ENCODE assay signal across 25 mouse cellular contexts in genomic region chr10:57324226-57324625, GRCm38 (mm10).
DNase-seq lines count a peak whose midpoint lies in the region; ATAC-seq and TF ChIP-seq lines count a peak whose summit lies in the region.
"Had no signal": no experiment of that assay in that cellular context is flagged by ENCODE, and none has a peak within 500 bp of the region (broad histone marks: within the 10 kb centered on the region; RNA-seq: fewer than 3 reads in every experiment).

No protein-coding gene starts in this region.

- no peak for TF ChIP-seq CTCF in brain, embryonic 14.5 days (IDR thresholded peaks at IDR 0.05; ENCODE audit: borderline replicate concordance, extremely low read depth, insufficient read depth, insufficient read length)

- H3K36me3 ChIP-seq in forebrain, embryonic 14.5 days (ENCODE audit: control insufficient read depth, insufficient read depth, low read length), result no peaks in the 10 kb centered on the region
- H3K36me3 ChIP-seq in forebrain, embryonic 11.5 days (ENCODE audit: control insufficient read depth, insufficient read depth, low read length), result no peaks in the 10 kb centered on the region
- H3K36me3 ChIP-seq: embryonic facial prominence, embryonic 13.5 days; embryonic facial prominence, embryonic 15.5 days; forebrain, embryonic 10.5 days; G1E had no signal

- DNase-seq in cerebellum, postnatal 10 days, result peak; percentile 37 to 42
- DNase-seq in cerebellum, postnatal 36 days, result no peak
- peak; percentile 61 for DNase-seq in forebrain, embryonic 14.5 days (ENCODE audit: low spot score)
- no peak for DNase-seq in forebrain, embryonic 11.5 days (ENCODE audit: low spot score)
- peak; percentile 55 for DNase-seq in brain, embryonic 14.5 days (ENCODE audit: low read depth)
- DNase-seq: adrenal gland, adult 8-10 months; adrenal gland, postnatal 14 days; adrenal gland, postnatal 36 days; B cell, adult 2 months; cerebellum, adult 11 months; cerebellum, adult 18-20 months; cerebellum, adult 8-10 months; cerebellum, postnatal 25 days; embryo, embryonic 11 days had no signal

- H3K4me3 ChIP-seq in forebrain, embryonic 14.5 days (ENCODE audit: low read depth, low read length), result no peak overlapping the region
- no peak overlapping the region for H3K4me3 ChIP-seq in forebrain, embryonic 11.5 days (ENCODE audit: low read depth, low read length)
- H3K4me3 ChIP-seq: embryonic facial prominence, embryonic 13.5 days; embryonic facial prominence, embryonic 15.5 days; erythroblast, embryonic 14.5 days; forebrain, embryonic 10.5 days; forebrain, embryonic 13.5 days had no signal

- no peak overlapping the region for H3K27ac ChIP-seq in forebrain, embryonic 14.5 days (ENCODE audit: low read depth, low read length)
- no peak overlapping the region for H3K27ac ChIP-seq in forebrain, embryonic 11.5 days (ENCODE audit: low read depth, low read length)
- H3K27ac ChIP-seq: embryonic facial prominence, embryonic 13.5 days; embryonic facial prominence, embryonic 15.5 days; forebrain, embryonic 10.5 days; forebrain, embryonic 13.5 days had no signal

- no peaks in the 10 kb centered on the region for H3K27me3 ChIP-seq in forebrain, embryonic 14.5 days (replicated peaks; ENCODE audit: control insufficient read depth, insufficient read depth, low read length)
- no peaks in the 10 kb centered on the region for H3K27me3 ChIP-seq in forebrain, embryonic 11.5 days (ENCODE audit: control insufficient read depth, insufficient read depth, low read length)
- H3K27me3 ChIP-seq: CH12.LX; embryonic facial prominence, embryonic 13.5 days; embryonic facial prominence, embryonic 15.5 days; forebrain, embryonic 13.5 days had no signal

- no peak overlapping the region for H3K9ac ChIP-seq in forebrain, embryonic 14.5 days (ENCODE audit: low read length)
- no peak overlapping the region for H3K9ac ChIP-seq in forebrain, embryonic 11.5 days (ENCODE audit: low read length)
- H3K9ac ChIP-seq: embryonic facial prominence, embryonic 13.5 days; embryonic facial prominence, embryonic 15.5 days; forebrain, embryonic 13.5 days had no signal

- H3K4me2 ChIP-seq in forebrain, embryonic 14.5 days (ENCODE audit: low read length), result no peak overlapping the region
- H3K4me2 ChIP-seq in forebrain, embryonic 11.5 days (ENCODE audit: low read depth, low read length, severe bottlenecking), result no peak overlapping the region
- H3K4me2 ChIP-seq: embryonic facial prominence, embryonic 13.5 days; embryonic facial prominence, embryonic 15.5 days; forebrain, embryonic 13.5 days had no signal

- H3K4me1 ChIP-seq in forebrain, embryonic 14.5 days (ENCODE audit: control insufficient read depth, insufficient read depth, low read length), result no peaks in the 10 kb centered on the region
- no peaks in the 10 kb centered on the region for H3K4me1 ChIP-seq in forebrain, embryonic 11.5 days (replicated peaks; ENCODE audit: control insufficient read depth, insufficient read depth, low read length)
- H3K4me1 ChIP-seq: embryonic facial prominence, embryonic 13.5 days; embryonic facial prominence, embryonic 15.5 days; forebrain, embryonic 10.5 days; forebrain, embryonic 13.5 days had no signal

- ATAC-seq in forebrain, embryonic 14.5 days, result no peak
- no peak for ATAC-seq in forebrain, embryonic 11.5 days (replicated peaks; ENCODE audit: low FRiP score)
- ATAC-seq: activated CD4-positive, CD25-positive, alpha-beta regulatory T cell, adult 4 months; CD4-positive, CD25-positive, alpha-beta regulatory T cell, adult 4 months; forebrain, embryonic 13.5 days; forebrain, embryonic 16.5 days; Patski had no signal

- no peaks in the 10 kb centered on the region for H3K9me3 ChIP-seq in forebrain, embryonic 14.5 days (replicated peaks; ENCODE audit: control insufficient read depth, low read length)
- no peaks in the 10 kb centered on the region for H3K9me3 ChIP-seq in forebrain, embryonic 11.5 days (ENCODE audit: control insufficient read depth, low read length)
- H3K9me3 ChIP-seq: embryonic facial prominence, embryonic 13.5 days; embryonic facial prominence, embryonic 15.5 days; forebrain, embryonic 10.5 days; forebrain, embryonic 13.5 days; G1E had no signal

- no peak for TF ChIP-seq POLR2A in brain, embryonic 14.5 days (IDR thresholded peaks at IDR 0.05; ENCODE audit: borderline replicate concordance, extremely low read depth, insufficient read depth, insufficient read length, poor library complexity, severe bottlenecking)

- WGBS in forebrain, embryonic 14.5 days, result 45% methylated on average over 1 of the region's 1 CpGs
- 77% methylated on average over 1 of the region's 1 CpGs for WGBS in forebrain, embryonic 11.5 days

Comparison
In these comparisons a context has a peak if more than half of its experiments do, and no peak if none do; other contexts are left out.
1. DNase-seq: peak in cerebellum, postnatal 10 days (2 of 2), forebrain, embryonic 14.5 days (single experiment) and brain, embryonic 14.5 days (single experiment); none in cerebellum, postnatal 36 days (0 of 2) and forebrain, embryonic 11.5 days (single experiment).